Mouse (Mus musculus): ENCODE data around the gene Cog5.
A peak's percentile ranks its signal among the peaks of the same experiment; 100 is the strongest.

The Cog5 gene

DNA sequence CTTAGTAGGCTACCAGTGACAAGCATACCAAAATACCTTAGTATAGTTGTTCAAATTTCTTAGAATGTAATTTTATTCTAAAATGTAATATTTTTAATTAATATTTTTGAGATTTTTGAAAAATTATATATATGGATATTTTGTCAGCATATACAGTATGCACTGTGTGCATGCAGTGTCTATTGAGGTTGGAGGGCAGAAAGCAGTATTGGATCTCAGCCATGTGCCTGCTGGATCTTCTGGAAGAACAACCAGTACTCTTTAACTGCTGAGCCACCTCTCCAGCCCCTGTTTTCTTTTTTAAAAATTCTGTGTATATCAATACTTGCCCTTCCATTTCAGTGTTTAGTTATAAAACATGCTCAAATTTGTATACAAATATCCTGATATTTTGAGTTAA is 164.4 kb downstream of the Cog5 start:
- DNase-seq (ENCODE audit: inconsistent age in 2 of 2, low spot score in 1 of 2), result no peak

DNA sequence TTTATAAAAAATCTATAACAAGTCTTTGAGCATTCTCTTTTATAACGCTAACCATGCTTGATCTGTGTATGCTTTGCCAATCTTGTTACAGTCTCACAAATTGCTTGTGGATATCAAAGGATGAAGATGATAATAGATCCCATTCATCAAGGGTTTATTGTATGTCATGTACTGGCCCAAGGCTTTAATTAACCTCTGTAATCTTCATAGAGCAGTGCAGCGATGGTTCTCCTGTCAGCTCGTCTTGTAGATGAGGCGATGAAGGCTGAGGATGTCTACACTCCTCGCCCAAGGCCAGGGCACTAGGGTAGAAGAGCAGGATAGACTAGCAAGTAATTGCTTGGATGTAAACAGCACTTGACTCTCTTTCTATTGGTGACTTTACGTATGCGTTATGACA is 164.9 kb downstream of the Cog5 start:
- DNase-seq (ENCODE audit: inconsistent age in 2 of 2, low spot score in 1 of 2), result no peak

GRCm38 (mm10) chr12:31823671-31824070 is 169.0 kb downstream of the Cog5 start:
- no peak for DNase-seq (ENCODE audit: inconsistent age in 2 of 2, low spot score in 1 of 2)

DNA sequence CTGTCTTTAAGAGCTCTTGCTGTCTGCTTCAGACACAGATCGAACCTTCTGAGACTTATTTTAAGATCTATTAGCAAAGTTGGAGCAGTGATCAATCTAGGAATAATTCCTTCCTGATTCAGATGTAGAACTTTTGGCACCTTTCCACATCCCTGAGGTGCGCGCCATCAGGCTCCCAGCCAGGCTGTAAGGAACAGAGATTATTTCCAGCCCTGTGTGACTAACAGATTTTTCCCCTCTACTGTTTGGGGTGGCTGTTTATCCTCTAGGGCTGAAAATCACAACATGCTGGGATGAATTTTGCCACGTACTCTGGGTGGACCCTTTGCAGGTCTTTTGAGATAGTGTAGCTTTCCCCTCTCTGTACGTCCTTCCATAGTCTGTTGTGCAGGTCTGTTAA is 170.2 kb downstream of the Cog5 start:
- no peak for DNase-seq (ENCODE audit: inconsistent age in 2 of 2, low spot score in 1 of 2)

DNA sequence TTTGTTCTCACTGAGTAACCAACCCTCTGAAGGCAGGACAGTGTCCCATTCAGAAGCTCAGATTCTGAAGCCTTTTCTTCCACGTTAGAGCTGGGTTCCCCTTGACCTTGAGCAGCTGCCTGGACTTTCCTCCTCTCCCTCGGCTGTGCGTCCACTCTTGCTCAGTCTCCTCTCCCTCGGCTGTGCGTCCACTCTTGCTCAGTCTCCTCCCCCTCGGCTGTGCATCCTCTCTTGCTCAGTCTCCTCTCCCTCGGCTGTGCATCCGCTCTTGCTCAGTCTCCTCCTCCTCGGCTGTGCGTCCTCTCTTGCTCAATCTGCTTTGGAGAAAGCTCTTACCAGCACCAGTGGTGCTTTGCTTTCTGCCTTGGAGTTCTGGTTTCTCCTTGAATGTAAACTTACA is 171.2 kb downstream of the Cog5 start:
- DNase-seq (ENCODE audit: inconsistent age in 2 of 2, low spot score in 1 of 2), result peak in 1 of 2 experiments; percentile 5

GRCm38 (mm10) chr12:31826476-31826875 is 171.8 kb downstream of the Cog5 start:
- DNase-seq (ENCODE audit: inconsistent age in 2 of 2, low spot score in 1 of 2), result no peak

- DNase-seq (ENCODE audit: inconsistent age in 2 of 2, low spot score in 1 of 2), result no peak
Observed at GRCm38 (mm10) chr12:31835480-31835879, 180.8 kb downstream of the Cog5 start.

DNA sequence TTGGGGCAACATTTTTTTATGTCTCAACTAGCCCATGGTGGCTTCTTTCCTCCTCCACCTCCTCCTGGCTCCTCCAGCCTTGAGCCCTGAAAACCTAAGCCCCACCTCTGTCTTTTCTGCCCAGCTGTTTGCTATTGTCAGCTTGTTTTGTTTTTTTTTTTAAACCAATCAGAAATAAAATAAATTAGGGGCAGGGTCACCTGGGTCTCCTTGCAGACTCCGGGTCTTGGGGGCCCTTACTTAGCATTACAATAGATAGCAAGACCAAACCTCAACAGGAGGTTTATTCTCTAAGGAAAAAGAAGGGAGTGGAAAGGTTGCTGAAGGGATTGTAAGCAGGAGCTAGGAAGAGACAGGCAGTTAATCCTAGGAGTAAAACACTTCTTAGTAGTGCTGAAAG is 181.5 kb downstream of the Cog5 start:
- no peak for DNase-seq (ENCODE audit: inconsistent age in 2 of 2, low spot score in 1 of 2)

DNA sequence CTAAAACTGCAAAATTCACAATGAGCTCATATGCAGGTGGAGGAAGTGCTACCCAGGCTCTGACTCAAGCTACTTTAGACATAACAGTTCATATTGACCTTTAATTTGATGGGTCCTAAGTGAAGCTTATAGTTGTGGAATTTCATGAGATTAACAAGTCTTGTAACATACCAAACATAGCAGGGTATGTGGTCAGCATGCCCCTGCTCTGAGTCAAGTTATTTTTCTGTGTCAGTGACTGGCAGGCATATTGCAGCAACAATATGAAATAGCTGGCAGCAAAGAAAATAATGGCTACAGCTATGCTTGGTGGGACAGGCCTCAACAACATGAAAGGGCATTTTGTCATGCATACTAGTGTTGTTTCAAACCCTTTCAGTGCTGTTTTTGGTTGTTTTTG is 183.9 kb downstream of the Cog5 start:
- DNase-seq (ENCODE audit: inconsistent age in 2 of 2, low spot score in 1 of 2), result no peak

DNA sequence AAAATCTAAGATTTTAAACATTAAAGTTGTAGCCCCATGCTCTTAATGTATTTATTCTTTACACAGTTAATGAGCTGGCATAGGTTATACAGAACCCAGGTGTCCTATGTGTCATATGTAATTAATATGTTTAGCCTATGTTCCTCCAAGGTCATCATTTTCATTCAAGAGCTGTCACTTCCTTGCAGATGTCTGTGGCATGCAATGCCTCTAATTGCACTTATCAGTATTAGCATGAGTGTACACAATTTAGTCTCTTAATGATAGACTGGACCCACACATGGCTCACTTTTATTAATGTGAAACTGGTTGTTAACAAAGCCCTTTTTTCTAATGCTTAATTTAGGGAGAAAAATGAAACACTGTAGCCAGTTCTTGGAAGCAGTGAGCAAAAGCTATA is 184.6 kb downstream of the Cog5 start:
- DNase-seq (ENCODE audit: inconsistent age in 2 of 2, low spot score in 1 of 2), result no peak

DNA sequence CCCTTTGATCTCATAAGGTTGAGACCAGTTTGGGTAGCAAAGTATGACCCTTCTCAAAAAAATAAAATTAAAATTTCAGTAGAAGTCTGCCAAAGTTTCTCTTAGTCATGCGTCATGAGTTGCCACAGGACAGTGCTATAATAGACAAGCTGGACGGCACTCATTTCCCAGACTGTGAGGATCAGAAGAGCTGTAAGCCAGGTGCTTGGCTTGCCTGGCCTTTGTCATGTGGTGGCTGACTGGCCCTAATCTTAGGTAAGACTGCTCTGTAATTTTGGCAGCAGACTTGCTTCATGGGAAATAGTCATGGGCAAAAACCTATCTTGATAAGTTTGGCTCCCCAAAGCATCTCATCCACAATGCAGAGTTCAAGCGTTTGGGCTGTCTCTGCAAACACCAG is 191.4 kb downstream of the Cog5 start:
- no peak for DNase-seq (ENCODE audit: inconsistent age in 2 of 2, low spot score in 1 of 2)

GRCm38 (mm10) chr12:31848630-31849415 is 194.2 kb downstream of the Cog5 start:
- DNase-seq (ENCODE audit: inconsistent age in 2 of 2, low spot score in 1 of 2), result peak; percentile 37 to 76

GRCm38 (mm10) chr12:31849601-31850000 is 194.9 kb downstream of the Cog5 start:
- DNase-seq (ENCODE audit: inconsistent age in 2 of 2, low spot score in 1 of 2), result no peak

DNA sequence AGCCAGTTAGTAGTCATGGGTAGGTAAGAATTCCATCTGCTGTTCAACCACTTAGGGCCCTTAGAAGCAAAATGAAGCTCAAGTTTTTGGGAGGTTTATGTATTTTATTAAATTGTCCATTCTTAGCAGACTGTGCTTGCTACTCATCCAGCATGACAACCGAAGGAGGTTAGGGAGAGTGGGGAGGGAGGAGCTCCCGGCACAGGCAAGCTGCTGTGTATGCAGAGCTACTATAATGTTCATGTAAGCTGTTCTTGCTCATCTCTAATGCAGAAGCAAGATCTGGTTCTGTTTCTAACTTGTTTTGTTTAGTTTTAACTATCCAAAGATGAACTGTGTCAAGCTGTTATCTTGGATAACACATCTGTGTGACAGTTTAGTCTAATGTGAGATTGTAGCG is 199.4 kb downstream of the Cog5 start:
- no peak for DNase-seq (ENCODE audit: inconsistent age in 2 of 2, low spot score in 1 of 2)

GRCm38 (mm10) chr12:31854817-31855216 is 200.1 kb downstream of the Cog5 start:
- DNase-seq (ENCODE audit: inconsistent age in 2 of 2, low spot score in 1 of 2), result peak; percentile 22 to 68

- no peak for DNase-seq (ENCODE audit: inconsistent age in 2 of 2, low spot score in 1 of 2)
Observed at GRCm38 (mm10) chr12:31857784-31858183, 203.1 kb downstream of the Cog5 start.

- DNase-seq (ENCODE audit: inconsistent age in 2 of 2, low spot score in 1 of 2), result no peak
Observed at GRCm38 (mm10) chr12:31862668-31863538, 208.2 kb downstream of the Cog5 start.

GRCm38 (mm10) chr12:31876775-31877174 is 222.1 kb downstream of the Cog5 start:
- no peak for DNase-seq (ENCODE audit: inconsistent age in 2 of 2, low spot score in 1 of 2)

- peak in 1 of 2 experiments; percentile 62 for DNase-seq (ENCODE audit: inconsistent age in 2 of 2, low spot score in 1 of 2)
Observed at GRCm38 (mm10) chr12:31882736-31883135, 228.1 kb downstream of the Cog5 start.

- no peak for DNase-seq (ENCODE audit: inconsistent age in 2 of 2, low spot score in 1 of 2)
Observed at GRCm38 (mm10) chr12:31884365-31884764, 229.7 kb downstream of the Cog5 start.

DNA sequence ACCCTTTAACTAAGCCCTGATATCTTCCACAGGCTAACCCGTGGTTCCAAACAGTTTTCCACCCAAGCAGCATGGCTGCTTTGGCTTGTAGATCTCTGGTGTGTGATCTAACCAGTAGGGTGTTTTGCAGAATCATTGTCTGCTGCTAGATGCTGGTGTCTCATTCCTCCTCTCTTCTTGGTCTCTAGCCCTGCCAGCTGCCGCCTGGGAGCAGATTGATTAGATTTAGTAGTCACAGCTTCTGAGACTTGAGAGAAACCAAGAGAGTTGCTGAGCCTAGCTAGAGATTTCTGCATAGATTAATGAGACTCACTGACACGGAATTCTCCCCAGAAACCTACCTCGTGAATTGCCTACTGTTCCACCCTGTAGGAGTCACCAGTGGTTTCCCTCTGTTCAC is 230.4 kb downstream of the Cog5 start:
- DNase-seq (ENCODE audit: inconsistent age in 2 of 2, low spot score in 1 of 2), result no peak

All from adrenal gland, adult (tissue).